Mouse (Mus musculus) testis, adult 2 months (tissue): ENCODE data around the gene Pxdn.

Experiments
- CTCF ChIP-seq: fragments of 200-500 bp; IDR thresholded peaks from 2 replicates; pipeline ENCODE4 v1.5.1; 2012; ENCODE audit warnings: low read depth, mild to moderate bottlenecking, inconsistent platforms, low read length, moderate library complexity; ENCODE audit not compliant: control insufficient read depth, insufficient read depth, insufficient replicate concordance
- POLR2A ChIP-seq: fragments of 200-500 bp; IDR thresholded peaks from 2 replicates; pipeline ENCODE4 v1.6.1; 2012; ENCODE audit warnings: low read depth, mild to moderate bottlenecking, inconsistent platforms, low read length, moderate library complexity; ENCODE audit not compliant: control insufficient read depth

DNA sequence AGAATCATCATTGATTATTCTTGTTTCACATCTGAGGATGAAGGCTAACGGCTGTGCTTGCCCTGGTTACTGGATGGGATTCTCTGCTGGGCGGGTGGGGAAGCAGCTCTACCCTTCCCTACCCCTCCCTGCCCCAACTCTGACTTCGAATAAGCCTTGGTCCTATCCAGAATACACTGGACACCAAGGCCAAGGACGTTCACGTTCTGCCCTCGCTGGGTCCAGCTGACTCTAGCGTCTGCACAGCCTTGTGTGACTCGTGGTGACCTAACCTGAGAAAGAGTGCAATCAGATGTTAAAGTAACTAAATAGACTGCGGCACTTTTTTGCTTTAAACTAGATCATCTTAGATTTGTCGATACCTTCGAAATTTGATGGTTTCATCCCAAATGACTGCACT is 15.9 kb upstream of the Pxdn start:
- no peak for TF ChIP-seq CTCF
- no peak for TF ChIP-seq POLR2A
